ENCODE assay signal across 9 mouse cellular contexts in the genomic region with DNA sequence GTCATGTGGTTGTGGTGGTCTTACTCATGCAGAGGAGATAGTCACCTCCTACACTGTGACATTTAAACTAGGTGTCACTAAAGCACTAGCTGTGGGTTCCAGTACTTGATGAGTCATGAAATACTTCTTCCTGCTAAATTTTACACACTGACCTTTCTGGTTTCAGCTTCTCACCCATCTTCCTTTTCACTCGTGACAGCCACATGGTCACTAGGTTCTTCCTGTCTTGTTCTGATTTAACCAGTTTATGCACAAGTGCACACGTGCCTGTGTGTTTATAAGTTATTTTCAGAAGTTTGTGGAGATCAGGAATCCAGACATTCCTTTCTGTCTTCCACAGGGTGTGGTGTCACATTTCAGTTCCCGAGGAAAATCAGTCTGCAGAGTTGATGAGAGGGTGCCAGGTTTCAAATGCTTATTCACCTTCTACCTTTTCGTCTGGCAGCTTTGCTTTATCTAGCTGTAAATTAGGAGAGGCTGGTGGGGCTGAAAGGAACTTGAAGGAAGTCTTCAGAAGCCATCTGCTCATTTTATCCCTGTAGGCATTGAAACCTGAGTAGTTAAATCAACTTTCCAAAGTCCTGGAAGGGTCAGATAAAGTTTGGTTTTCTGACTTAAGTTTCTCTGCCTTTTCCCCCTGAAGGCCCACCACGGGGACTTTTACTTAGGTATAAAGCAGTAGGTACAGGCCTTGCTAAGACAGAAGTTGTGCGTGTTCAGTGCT.
DNase-seq lines count a peak whose midpoint lies in the region; ATAC-seq lines count a peak whose summit lies in the region.
"Had no signal": no experiment of that assay in that cellular context is flagged by ENCODE, and none has a peak within 500 bp of the region (broad histone marks: within the 10 kb centered on the region; RNA-seq: fewer than 3 reads in every experiment).

No protein-coding gene starts in this region.

- H3K4me3 ChIP-seq in forebrain, embryonic 10.5 days, result no peak overlapping the region
- no peak overlapping the region for H3K4me3 ChIP-seq in forebrain, embryonic 11.5 days (ENCODE audit: low read depth, low read length)
- no peak overlapping the region for H3K4me3 ChIP-seq in kidney, embryonic 16.5 days (ENCODE audit: low read length)

- WGBS in forebrain, embryonic 10.5 days, result 38% methylated on average over 6 of the region's 6 CpGs
- 45% methylated on average over 6 of the region's 6 CpGs for WGBS in forebrain, embryonic 11.5 days
- 11% methylated on average over 6 of the region's 6 CpGs for WGBS in kidney, embryonic 16.5 days

- H3K9ac ChIP-seq in forebrain, embryonic 11.5 days (ENCODE audit: low read length), result no peak overlapping the region
- H3K9ac ChIP-seq in kidney, embryonic 16.5 days (replicated peaks; ENCODE audit: low read length), result no peak overlapping the region

- ATAC-seq in forebrain, embryonic 11.5 days (replicated peaks; ENCODE audit: low FRiP score), result no peak
- peak; percentile 79 for ATAC-seq in kidney, embryonic 16.5 days (ENCODE audit: low FRiP score, low TSS enrichment)
- peak; percentile 58 for ATAC-seq in megakaryocyte progenitor cell, adult 5-6 weeks (replicated peaks; ENCODE audit: poor library complexity)

- 0 out of 2 replicates have a peak overlapping the region, but pooled peaks have one; percentile 15 for H3K27ac ChIP-seq in forebrain, embryonic 10.5 days
- H3K27ac ChIP-seq in forebrain, embryonic 11.5 days (ENCODE audit: low read depth, low read length), result no peak overlapping the region
- peak overlapping the region; percentile 25 for H3K27ac ChIP-seq in kidney, embryonic 16.5 days (ENCODE audit: low read length)

- DNase-seq in forebrain, embryonic 10.5 days (ENCODE audit: extremely low spot score, low spot score), result no peak
- no peak for DNase-seq in forebrain, embryonic 11.5 days (ENCODE audit: low spot score)
- no peak for DNase-seq in kidney, postnatal 4 days
- DNase-seq in embryo, embryonic 11 days, result peak; percentile 34
- DNase-seq in urinary bladder, adult 18-20 months (ENCODE audit: low spot score in 2 of 2), result no peak
- no peak for DNase-seq in adrenal gland, postnatal 4 days (ENCODE audit: low spot score in 2 of 2)
- DNase-seq: cerebellum, adult 9-11 months had no signal

- 0 out of 2 replicates have a peak, but pooled peaks cover 4% of the 10 kb centered on the region for H3K36me3 ChIP-seq in forebrain, embryonic 10.5 days (replicated peaks)
- H3K36me3 ChIP-seq in forebrain, embryonic 11.5 days (ENCODE audit: control insufficient read depth, insufficient read depth, low read length), result no peaks in the 10 kb centered on the region
- no peaks in the 10 kb centered on the region for H3K36me3 ChIP-seq in kidney, embryonic 16.5 days (ENCODE audit: insufficient read depth, low read length)

- H3K27me3 ChIP-seq in forebrain, embryonic 10.5 days (ENCODE audit: poor library complexity, severe bottlenecking), result no peaks in the 10 kb centered on the region
- no peaks in the 10 kb centered on the region for H3K27me3 ChIP-seq in forebrain, embryonic 11.5 days (ENCODE audit: control insufficient read depth, insufficient read depth, low read length)
- H3K27me3 ChIP-seq in kidney, embryonic 16.5 days (ENCODE audit: insufficient read depth, low read length), result no peaks in the 10 kb centered on the region

- H3K9me3 ChIP-seq in forebrain, embryonic 10.5 days, result no peaks in the 10 kb centered on the region
- H3K9me3 ChIP-seq in forebrain, embryonic 11.5 days (ENCODE audit: control insufficient read depth, low read length), result no peaks in the 10 kb centered on the region
- H3K9me3 ChIP-seq in kidney, embryonic 16.5 days (ENCODE audit: low read length), result no peaks in the 10 kb centered on the region

- H3K4me1 ChIP-seq in forebrain, embryonic 10.5 days, result peaks cover 35% of the 10 kb centered on the region
- 0 out of 2 replicates have a peak, but pooled peaks cover 2% of the 10 kb centered on the region for H3K4me1 ChIP-seq in forebrain, embryonic 11.5 days (replicated peaks; ENCODE audit: control insufficient read depth, insufficient read depth, low read length)
- H3K4me1 ChIP-seq in kidney, embryonic 16.5 days (ENCODE audit: insufficient read depth, low read length), result peaks cover 56% of the 10 kb centered on the region

- no peak overlapping the region for H3K4me2 ChIP-seq in forebrain, embryonic 11.5 days (ENCODE audit: low read depth, low read length, severe bottlenecking)
- no peak overlapping the region for H3K4me2 ChIP-seq in kidney, embryonic 16.5 days (replicated peaks; ENCODE audit: low read depth, low read length)
